Mouse (Mus musculus) cerebellum, adult 8-10 months (tissue): Measurements from ENCODE around the gene Plcb4.
A peak's percentile ranks its signal among the peaks of the same experiment; 100 is the strongest.
"Not testable (repeated sequence)": the region's sequence is repeated elsewhere in the genome, so short reads cannot be mapped to it uniquely, and the experiment has no call there.

Source experiments
- DNase-seq: peaks from one replicate; pipeline ENCODE4 v3.0.0; 2022

Gene Plcb4

GRCm38 (mm10) chr2:135862489-135863390 is 203.9 kb downstream of the Plcb4 start:
- DNase-seq: no peak

- no peak for DNase-seq
Observed at GRCm38 (mm10) chr2:135863391-135864076, 204.7 kb downstream of the Plcb4 start.

GRCm38 (mm10) chr2:135866421-135866820 is 207.6 kb downstream of the Plcb4 start:
- no peak for DNase-seq

GRCm38 (mm10) chr2:135866838-135867237 is 208.0 kb downstream of the Plcb4 start:
- DNase-seq: no peak

- DNase-seq: no peak
Observed at GRCm38 (mm10) chr2:135869637-135870036, 210.8 kb downstream of the Plcb4 start.

- no peak for DNase-seq
Observed at GRCm38 (mm10) chr2:135873146-135873545, 214.3 kb downstream of the Plcb4 start.

- no peak for DNase-seq
Observed at GRCm38 (mm10) chr2:135873761-135874160, 214.9 kb downstream of the Plcb4 start.

GRCm38 (mm10) chr2:135875549-135875948 is 216.7 kb downstream of the Plcb4 start:
- no peak for DNase-seq

GRCm38 (mm10) chr2:135879356-135879755 is 220.5 kb downstream of the Plcb4 start:
- DNase-seq: no peak

GRCm38 (mm10) chr2:135880269-135880760 is 221.5 kb downstream of the Plcb4 start:
- no peak for DNase-seq

- DNase-seq: no peak
Observed at GRCm38 (mm10) chr2:135883359-135883758, 224.5 kb downstream of the Plcb4 start.

- DNase-seq: no peak
Observed at GRCm38 (mm10) chr2:135884534-135885180, 225.8 kb downstream of the Plcb4 start.

- DNase-seq: peak; percentile 48
Observed at GRCm38 (mm10) chr2:135885607-135886006, 226.8 kb downstream of the Plcb4 start.

- no peak for DNase-seq
Observed at GRCm38 (mm10) chr2:135886081-135886679, 227.4 kb downstream of the Plcb4 start.

- DNase-seq: no peak
Observed at GRCm38 (mm10) chr2:135887805-135888204, 229.0 kb downstream of the Plcb4 start.

- peak; percentile 32 for DNase-seq
Observed at GRCm38 (mm10) chr2:135888206-135888605, 229.4 kb downstream of the Plcb4 start.

- no peak for DNase-seq
Observed at GRCm38 (mm10) chr2:135888767-135889166, 230.0 kb downstream of the Plcb4 start.

- DNase-seq: no peak
Observed at GRCm38 (mm10) chr2:135890083-135890482, 231.3 kb downstream of the Plcb4 start.

- no peak for DNase-seq
Observed at GRCm38 (mm10) chr2:135891097-135891496, 232.3 kb downstream of the Plcb4 start.

GRCm38 (mm10) chr2:135891686-135892085 is 232.9 kb downstream of the Plcb4 start:
- DNase-seq: no peak

GRCm38 (mm10) chr2:135894582-135894981 is 235.8 kb downstream of the Plcb4 start:
- no peak for DNase-seq

- DNase-seq: no peak
Observed at GRCm38 (mm10) chr2:135898025-135898424, 239.2 kb downstream of the Plcb4 start.

- not testable (repeated sequence) for DNase-seq
Observed at GRCm38 (mm10) chr2:135899931-135900330, 241.1 kb downstream of the Plcb4 start.
